Mouse (Mus musculus): ENCODE measurements around the gene Parp9. TPM values are rescaled to one million over a fixed set of nuclear protein-coding genes. Genes with fewer than 3 reads are reported as not detected.

Parp9 gene
- polyA plus RNA-seq, 1 experiment from 2014 or later = 5.4 TPM

DNA sequence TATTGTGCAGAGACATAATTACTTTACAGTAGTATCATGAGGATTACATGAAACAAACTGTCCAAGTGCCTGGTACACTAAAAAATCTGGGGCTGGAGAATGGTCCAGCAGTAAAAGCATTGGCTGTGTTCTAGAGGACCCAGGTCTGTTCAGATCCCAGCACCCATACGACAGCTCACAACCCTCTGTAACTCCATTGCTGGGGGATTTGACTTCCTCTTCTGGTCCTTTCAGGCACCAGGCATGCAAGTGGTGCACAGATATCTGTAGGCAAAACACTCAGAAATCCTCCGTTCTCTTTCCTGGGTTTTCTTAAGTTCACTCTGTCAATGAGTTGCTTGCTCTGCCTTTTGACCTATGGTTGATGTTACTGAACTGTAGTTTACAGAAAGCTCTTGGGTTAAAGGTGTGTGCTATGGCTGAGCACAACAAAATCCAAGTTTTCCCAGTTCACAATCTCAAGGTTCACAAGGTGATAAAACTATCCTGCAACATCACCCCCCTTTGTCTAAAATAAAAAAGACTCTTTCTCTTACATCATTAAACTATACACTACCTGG is 16.5 kb upstream of the Parp9 start:
- no peaks in the 10 kb centered on the region for H3K27me3 ChIP-seq (replicated peaks; ENCODE audit: control insufficient read depth, insufficient read depth, low read length)
- H3K4me3 ChIP-seq (ENCODE audit: low read depth, low read length) = no peak overlapping the region
- no peaks in the 10 kb centered on the region for H3K9me3 ChIP-seq (ENCODE audit: control insufficient read depth, low read length)
- H3K4me1 ChIP-seq (ENCODE audit: control insufficient read depth, insufficient read depth, low read length) = no peaks in the 10 kb centered on the region
- no peaks in the 10 kb centered on the region for H3K36me3 ChIP-seq (ENCODE audit: control insufficient read depth, insufficient read depth, low read length)
- no peak overlapping the region for H3K4me2 ChIP-seq (ENCODE audit: low read depth, low read length)
- H3K27ac ChIP-seq (replicated peaks; ENCODE audit: low read depth, low read length) = no peak overlapping the region
- DNase-seq (ENCODE audit: low spot score) (no peak), ATAC-seq (ENCODE audit: low read depth) (no peak)
- H3K9ac ChIP-seq (ENCODE audit: low read depth, low read length) = no peak overlapping the region
- 85% methylated on average over 2 of the region's 2 CpGs for WGBS

DNA sequence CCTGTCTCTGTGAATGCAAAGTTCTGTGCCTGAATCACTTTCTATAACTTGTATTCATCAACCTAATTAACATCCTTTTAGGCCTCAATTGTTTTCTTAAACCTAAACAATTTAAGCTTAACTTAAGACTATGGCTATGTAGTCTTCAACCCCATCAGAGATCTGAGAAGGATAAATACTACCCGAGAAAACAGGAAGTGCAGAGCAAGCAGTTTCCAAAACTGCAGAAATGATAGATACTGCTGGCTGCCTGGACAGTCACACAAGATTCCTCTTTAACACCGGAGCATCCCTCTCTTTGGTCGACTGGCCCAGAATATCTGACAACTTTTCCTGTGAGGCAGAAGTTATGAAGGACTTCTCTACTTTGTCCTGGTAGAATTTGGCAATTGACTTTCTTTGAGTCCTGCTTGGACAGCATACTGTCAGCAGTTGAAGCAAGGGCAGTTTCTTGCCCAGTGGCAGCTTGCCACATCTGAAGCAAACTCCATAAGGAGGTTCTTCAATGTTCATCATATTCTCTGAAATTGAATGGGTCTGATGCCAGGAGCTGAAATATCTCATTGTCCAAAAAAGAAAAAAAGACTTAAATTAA is 15.9 kb upstream of the Parp9 start:
- Histone ChIP-seq H3K4me2 (ENCODE audit: low read depth, low read length) (no peak overlapping the region), H3K9ac (ENCODE audit: low read depth, low read length) (no peak overlapping the region), H3K4me3 (ENCODE audit: low read depth, low read length) (no peak overlapping the region), H3K27ac (replicated peaks; ENCODE audit: low read depth, low read length) (no peak overlapping the region), H3K36me3 (ENCODE audit: control insufficient read depth, insufficient read depth, low read length) (no peaks in the 10 kb centered on the region), H3K4me1 (ENCODE audit: control insufficient read depth, insufficient read depth, low read length) (no peaks in the 10 kb centered on the region), H3K27me3 (replicated peaks; ENCODE audit: control insufficient read depth, insufficient read depth, low read length) (no peaks in the 10 kb centered on the region), H3K9me3 (ENCODE audit: control insufficient read depth, low read length) (no peaks in the 10 kb centered on the region)
- DNase-seq (ENCODE audit: low spot score) = no peak
- WGBS = 78% methylated on average over 3 of the region's 3 CpGs
- no peak for ATAC-seq (ENCODE audit: low read depth)

DNA sequence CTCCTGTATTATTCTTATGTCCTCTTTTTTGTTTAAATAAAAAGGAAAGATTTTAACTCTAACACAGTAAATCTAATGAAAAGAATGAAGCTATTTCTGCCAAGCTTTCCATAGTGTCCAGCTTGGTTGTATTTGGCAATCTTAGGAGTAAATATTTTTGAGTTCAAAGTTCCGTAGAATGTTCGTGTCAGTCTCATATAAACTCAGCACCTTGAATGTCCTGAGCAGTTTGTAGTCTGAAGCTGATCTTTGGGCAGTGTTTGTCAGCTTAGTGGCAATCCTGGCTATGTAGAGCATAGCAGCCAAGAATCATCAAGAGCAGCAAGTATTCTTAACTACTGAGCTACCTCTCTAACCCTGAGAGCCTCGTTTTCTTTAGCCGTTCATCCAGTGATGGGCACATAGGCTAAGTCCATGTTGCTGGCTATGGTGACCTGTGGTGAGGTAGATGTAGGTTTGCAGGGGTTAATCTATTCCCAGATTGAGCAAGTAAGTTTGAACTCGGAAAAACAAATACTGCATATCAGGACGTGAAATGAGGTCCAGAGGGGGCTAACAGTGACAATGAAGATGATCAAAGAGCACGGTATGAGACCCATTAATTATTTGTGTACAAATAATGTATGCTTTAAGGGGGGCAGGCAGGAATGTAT is 14.6 kb upstream of the Parp9 start:
- WGBS = 82% methylated on average over 7 of the region's 7 CpGs

GRCm38 (mm10) chr16:35924341-35924740 is 13.9 kb upstream of the Parp9 start:
- H3K27me3 ChIP-seq (replicated peaks; ENCODE audit: control insufficient read depth, insufficient read depth, low read length) = no peaks in the 10 kb centered on the region
- H3K4me2 ChIP-seq (ENCODE audit: low read depth, low read length) = no peak overlapping the region
- no peaks in the 10 kb centered on the region for H3K36me3 ChIP-seq (ENCODE audit: control insufficient read depth, insufficient read depth, low read length)
- ATAC-seq (ENCODE audit: low read depth) (no peak), DNase-seq (ENCODE audit: low spot score) (no peak)
- no peak overlapping the region for H3K9ac ChIP-seq (ENCODE audit: low read depth, low read length)
- no peak overlapping the region for H3K27ac ChIP-seq (replicated peaks; ENCODE audit: low read depth, low read length)
- no peaks in the 10 kb centered on the region for H3K9me3 ChIP-seq (ENCODE audit: control insufficient read depth, low read length)
- WGBS = 86% methylated on average over 5 of the region's 5 CpGs
- no peaks in the 10 kb centered on the region for H3K4me1 ChIP-seq (ENCODE audit: control insufficient read depth, insufficient read depth, low read length)
- no peak overlapping the region for H3K4me3 ChIP-seq (ENCODE audit: low read depth, low read length)

More for the DNA sequence above, 14.6 kb upstream of the Parp9 start:
- Histone ChIP-seq H3K4me1 (ENCODE audit: control insufficient read depth, insufficient read depth, low read length) (no peaks in the 10 kb centered on the region), H3K4me3 (ENCODE audit: low read depth, low read length) (no peak overlapping the region), H3K4me2 (ENCODE audit: low read depth, low read length) (no peak overlapping the region), H3K36me3 (ENCODE audit: control insufficient read depth, insufficient read depth, low read length) (no peaks in the 10 kb centered on the region), H3K27me3 (replicated peaks; ENCODE audit: control insufficient read depth, insufficient read depth, low read length) (no peaks in the 10 kb centered on the region), H3K9ac (ENCODE audit: low read depth, low read length) (no peak overlapping the region), H3K27ac (replicated peaks; ENCODE audit: low read depth, low read length) (no peak overlapping the region), H3K9me3 (ENCODE audit: control insufficient read depth, low read length) (no peaks in the 10 kb centered on the region)
- no peak for DNase-seq (ENCODE audit: low spot score)
- ATAC-seq (ENCODE audit: low read depth) = no peak

DNA sequence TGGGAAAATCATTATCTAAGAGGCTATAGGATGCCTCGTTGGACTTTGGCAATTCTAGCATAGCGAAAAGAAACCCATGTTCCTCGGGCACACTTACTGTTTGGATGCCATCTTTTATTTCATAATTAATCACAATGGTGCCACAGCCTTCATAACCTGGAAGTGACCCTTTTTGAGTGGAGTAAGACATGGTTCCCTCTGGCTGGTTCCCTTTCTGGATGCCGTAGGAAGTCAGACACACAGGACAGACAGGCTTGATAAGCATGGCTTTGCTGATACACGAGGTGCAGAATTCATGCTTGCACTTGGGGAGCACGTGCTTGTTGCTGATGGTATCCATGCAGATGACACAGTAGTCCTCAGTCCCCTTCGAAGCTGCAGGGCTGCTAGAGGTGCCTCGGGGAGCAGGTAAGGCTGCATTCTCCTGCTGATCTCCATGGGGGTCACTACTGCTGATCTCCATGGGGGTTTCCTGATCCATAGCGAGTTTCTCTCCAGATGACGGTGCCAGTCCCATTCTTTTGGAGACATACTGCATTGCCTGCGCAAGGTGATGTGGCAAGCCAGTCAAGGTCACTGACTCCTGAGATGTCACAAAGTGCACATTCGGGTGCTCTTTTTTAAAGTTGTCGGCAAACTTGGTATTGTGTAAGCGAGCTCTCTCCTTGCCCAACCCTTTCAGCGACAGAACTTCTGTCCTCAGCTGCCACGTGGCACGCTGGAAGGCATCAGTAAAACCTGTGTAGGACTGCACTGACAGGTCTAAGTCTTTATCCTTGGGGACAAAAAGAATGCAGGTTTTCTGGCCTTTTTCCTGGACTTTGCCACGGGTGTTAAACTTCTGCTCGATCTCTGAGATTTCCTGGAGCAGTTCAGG is 5.9 kb upstream of the Parp9 start:
- DNase-seq (ENCODE audit: low spot score) (no peak), ATAC-seq (ENCODE audit: low read depth) (no peak)
- H3K4me3 ChIP-seq (ENCODE audit: low read depth, low read length) = no peak overlapping the region
- H3K9ac ChIP-seq (ENCODE audit: low read depth, low read length) = no peak overlapping the region
- no peak overlapping the region for H3K4me2 ChIP-seq (ENCODE audit: low read depth, low read length)
- WGBS = 78% methylated on average over 19 of the region's 19 CpGs
- no peaks in the 10 kb centered on the region for H3K27me3 ChIP-seq (replicated peaks; ENCODE audit: control insufficient read depth, insufficient read depth, low read length)
- no peaks in the 10 kb centered on the region for H3K9me3 ChIP-seq (ENCODE audit: control insufficient read depth, low read length)
- no peak overlapping the region for H3K27ac ChIP-seq (replicated peaks; ENCODE audit: low read depth, low read length)
- no peaks in the 10 kb centered on the region; the same call in 1 of the 2 replicates for H3K4me1 ChIP-seq (ENCODE audit: control insufficient read depth, insufficient read depth, low read length)
- H3K36me3 ChIP-seq (ENCODE audit: control insufficient read depth, insufficient read depth, low read length) = no peaks in the 10 kb centered on the region

- DNase-seq (ENCODE audit: low spot score) (no peak), ATAC-seq (ENCODE audit: low read depth) (no peak)
- 80% methylated on average over 10 of the region's 10 CpGs for WGBS
- Histone ChIP-seq H3K4me2 (ENCODE audit: low read depth, low read length) (no peak overlapping the region), H3K36me3 (ENCODE audit: control insufficient read depth, insufficient read depth, low read length) (no peaks in the 10 kb centered on the region), H3K27ac (replicated peaks; ENCODE audit: low read depth, low read length) (no peak overlapping the region), H3K9me3 (ENCODE audit: control insufficient read depth, low read length) (no peaks in the 10 kb centered on the region), H3K4me3 (ENCODE audit: low read depth, low read length) (no peak overlapping the region), H3K9ac (ENCODE audit: low read depth, low read length) (no peak overlapping the region), H3K27me3 (replicated peaks; ENCODE audit: control insufficient read depth, insufficient read depth, low read length) (no peaks in the 10 kb centered on the region), H3K4me1 (ENCODE audit: control insufficient read depth, insufficient read depth, low read length) (no peaks in the 10 kb centered on the region; the same call in 1 of the 2 replicates)
Observed at GRCm38 (mm10) chr16:35933181-35933580, 5.1 kb upstream of the Parp9 start.

- no peaks in the 10 kb centered on the region for H3K9me3 ChIP-seq (ENCODE audit: control insufficient read depth, low read length)
- H3K27ac ChIP-seq (replicated peaks; ENCODE audit: low read depth, low read length) = no peak overlapping the region
- DNase-seq (ENCODE audit: low spot score) = peak; percentile 23
- WGBS = 6% methylated on average over 6 of the region's 6 CpGs
- peak; percentile 32 for ATAC-seq (ENCODE audit: low read depth)
- H3K4me1 ChIP-seq (ENCODE audit: control insufficient read depth, insufficient read depth, low read length) = peaks cover 3% of the 10 kb centered on the region; the same call in 1 of the 2 replicates
- peak overlapping the region; percentile 61 for H3K4me3 ChIP-seq (ENCODE audit: low read depth, low read length)
- no peaks in the 10 kb centered on the region for H3K27me3 ChIP-seq (replicated peaks; ENCODE audit: control insufficient read depth, insufficient read depth, low read length)
- H3K4me2 ChIP-seq (ENCODE audit: low read depth, low read length) = peak overlapping the region; percentile 73
- H3K36me3 ChIP-seq (ENCODE audit: control insufficient read depth, insufficient read depth, low read length) = no peaks in the 10 kb centered on the region
- H3K9ac ChIP-seq (ENCODE audit: low read depth, low read length) = peak overlapping the region; percentile 66
Observed at GRCm38 (mm10) chr16:35939261-35939660, 991 bp downstream of the Parp9 start.

DNA sequence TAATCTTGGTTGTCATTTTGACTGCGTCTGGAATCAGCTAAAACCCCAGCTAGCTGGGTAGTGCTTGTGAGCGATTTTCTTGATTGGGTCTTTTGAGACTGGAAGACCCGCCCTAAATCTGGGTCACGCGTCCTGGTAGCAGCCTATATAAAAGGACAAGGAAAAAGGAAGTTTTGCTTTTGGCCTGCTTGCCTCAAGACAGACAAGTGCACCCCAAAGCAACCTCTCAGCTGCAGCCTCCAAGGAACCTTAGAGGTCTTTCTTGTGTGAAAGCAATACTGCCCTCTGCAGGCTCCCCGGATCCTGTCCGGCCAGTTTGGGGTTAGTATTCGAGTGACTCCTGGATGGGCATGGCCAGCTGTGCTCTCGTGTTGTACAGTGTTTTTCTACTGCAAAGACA is 1.4 kb downstream of the Parp9 start:
- WGBS = 10% methylated on average over 9 of the region's 9 CpGs
- H3K27me3 ChIP-seq (replicated peaks; ENCODE audit: control insufficient read depth, insufficient read depth, low read length) = no peaks in the 10 kb centered on the region
- ATAC-seq (ENCODE audit: low read depth) = peak; percentile 79
- no peaks in the 10 kb centered on the region for H3K36me3 ChIP-seq (ENCODE audit: control insufficient read depth, insufficient read depth, low read length)
- peak; percentile 86 for DNase-seq (ENCODE audit: low spot score)
- H3K9ac ChIP-seq (ENCODE audit: low read depth, low read length) = no peak overlapping the region; the same call in 1 of the 2 replicates
- H3K4me2 ChIP-seq (ENCODE audit: low read depth, low read length) = peak overlapping the region; percentile 73
- peak overlapping the region; percentile 61 for H3K4me3 ChIP-seq (ENCODE audit: low read depth, low read length)
- no peak overlapping the region for H3K27ac ChIP-seq (replicated peaks; ENCODE audit: low read depth, low read length)
- no peaks in the 10 kb centered on the region for H3K9me3 ChIP-seq (ENCODE audit: control insufficient read depth, low read length)
- peaks cover 3% of the 10 kb centered on the region; the same call in 1 of the 2 replicates for H3K4me1 ChIP-seq (ENCODE audit: control insufficient read depth, insufficient read depth, low read length)
